Mouse (Mus musculus): ENCODE results near the gene Hcfc2.

- TF ChIP-seq CTCF (IDR thresholded peaks at IDR 0.05; ENCODE audit: low read depth): no peak
- no peak for TF ChIP-seq EP300 (optimal IDR thresholded peaks at IDR 0.05)
Observed at GRCm38 (mm10) chr10:82759706-82760105, 63.7 kb downstream of the Hcfc2 start.
